Mouse (Mus musculus): Measurements from ENCODE around the gene Homez. TPM values are rescaled to one million over a fixed set of nuclear protein-coding genes. Genes with fewer than 3 reads are reported as not detected.
A peak's percentile ranks its signal among the peaks of the same experiment; 100 is the strongest.

The Homez gene
- polyA plus RNA-seq, 1 experiment, result 5.9 TPM

GRCm38 (mm10) chr14:54875844-54876538 lies 5.2 kb upstream of the Homez start:
- no peaks in the 10 kb centered on the region for H3K36me3 ChIP-seq (ENCODE audit: control insufficient read depth, insufficient read depth, low read length)
- H3K27ac ChIP-seq (ENCODE audit: control insufficient read depth, insufficient read depth, low read length), result no peak overlapping the region
- DNase-seq, result no peak
- no peak for TF ChIP-seq POLR2A (IDR thresholded peaks at IDR 0.05; ENCODE audit: control insufficient read depth, extremely low read depth, insufficient read depth, low read length, poor library complexity)
- TF ChIP-seq CTCF (IDR thresholded peaks at IDR 0.05; ENCODE audit: borderline replicate concordance, control insufficient read depth, extremely low read depth, insufficient read depth, low read length, poor library complexity), result no peak
- H3K4me1 ChIP-seq (replicated peaks; ENCODE audit: control insufficient read depth, insufficient read depth, low read length), result peaks cover 8% of the 10 kb centered on the region
- 8% methylated on average over 36 of the region's 36 CpGs for WGBS
- H3K27me3 ChIP-seq (ENCODE audit: control insufficient read depth, insufficient read depth, low read length), result no peaks in the 10 kb centered on the region; the same call in 1 of the 2 replicates
- H3K4me3 ChIP-seq (ENCODE audit: control insufficient read depth, insufficient read depth, low read length), result peak overlapping the region; percentile 56

- TF ChIP-seq CTCF (IDR thresholded peaks at IDR 0.05; ENCODE audit: borderline replicate concordance, control insufficient read depth, extremely low read depth, insufficient read depth, low read length, poor library complexity) (no peak), POLR2A (IDR thresholded peaks at IDR 0.05; ENCODE audit: control insufficient read depth, extremely low read depth, insufficient read depth, low read length, poor library complexity) (no peak)
- Histone ChIP-seq H3K4me1 (replicated peaks; ENCODE audit: control insufficient read depth, insufficient read depth, low read length) (peaks cover 8% of the 10 kb centered on the region), H3K36me3 (ENCODE audit: control insufficient read depth, insufficient read depth, low read length) (no peaks in the 10 kb centered on the region), H3K27ac (ENCODE audit: control insufficient read depth, insufficient read depth, low read length) (no peak overlapping the region), H3K4me3 (ENCODE audit: control insufficient read depth, insufficient read depth, low read length) (no peak overlapping the region), H3K27me3 (ENCODE audit: control insufficient read depth, insufficient read depth, low read length) (no peaks in the 10 kb centered on the region; the same call in 1 of the 2 replicates)
- DNase-seq, result no peak
- 97% methylated on average over 3 of the region's 3 CpGs for WGBS
These were observed 3.4 kb upstream of the Homez start for GRCm38 (mm10) chr14:54874165-54874564.

GRCm38 (mm10) chr14:54868026-54868425 lies 2.7 kb downstream of the Homez start:
- H3K4me3 ChIP-seq (ENCODE audit: control insufficient read depth, insufficient read depth, low read length), result no peak overlapping the region
- DNase-seq, result no peak
- TF ChIP-seq POLR2A (IDR thresholded peaks at IDR 0.05; ENCODE audit: control insufficient read depth, extremely low read depth, insufficient read depth, low read length, poor library complexity), result no peak
- TF ChIP-seq CTCF (IDR thresholded peaks at IDR 0.05; ENCODE audit: borderline replicate concordance, control insufficient read depth, extremely low read depth, insufficient read depth, low read length, poor library complexity), result no peak
- no peak overlapping the region for H3K27ac ChIP-seq (ENCODE audit: control insufficient read depth, insufficient read depth, low read length)
- 73% methylated on average over 4 of the region's 4 CpGs for WGBS
- no peaks in the 10 kb centered on the region for H3K36me3 ChIP-seq (ENCODE audit: control insufficient read depth, insufficient read depth, low read length)
- 0 out of 2 replicates have a peak, but pooled peaks cover 9% of the 10 kb centered on the region for H3K4me1 ChIP-seq (replicated peaks; ENCODE audit: control insufficient read depth, insufficient read depth, low read length)
- no peaks in the 10 kb centered on the region for H3K27me3 ChIP-seq (ENCODE audit: control insufficient read depth, insufficient read depth, low read length)

- H3K4me1 ChIP-seq (replicated peaks; ENCODE audit: control insufficient read depth, insufficient read depth, low read length), result 0 out of 2 replicates have a peak, but pooled peaks cover 9% of the 10 kb centered on the region
- no peak overlapping the region for H3K4me3 ChIP-seq (ENCODE audit: control insufficient read depth, insufficient read depth, low read length)
- no peaks in the 10 kb centered on the region for H3K36me3 ChIP-seq (ENCODE audit: control insufficient read depth, insufficient read depth, low read length)
- TF ChIP-seq CTCF (IDR thresholded peaks at IDR 0.05; ENCODE audit: borderline replicate concordance, control insufficient read depth, extremely low read depth, insufficient read depth, low read length, poor library complexity), result peak; percentile 69; the same call in 1 of the 2 replicates
- no peak for TF ChIP-seq POLR2A (IDR thresholded peaks at IDR 0.05; ENCODE audit: control insufficient read depth, extremely low read depth, insufficient read depth, low read length, poor library complexity)
- no peak overlapping the region for H3K27ac ChIP-seq (ENCODE audit: control insufficient read depth, insufficient read depth, low read length)
- whole genome bisulfite sequencing, result 76% methylated on average over 5 of the region's 5 CpGs
- H3K27me3 ChIP-seq (ENCODE audit: control insufficient read depth, insufficient read depth, low read length), result no peaks in the 10 kb centered on the region
- DNase-seq, result peak; percentile 38
These were observed 3.8 kb downstream of the Homez start for GRCm38 (mm10) chr14:54866936-54867335.

GRCm38 (mm10) chr14:54866268-54866667 lies 4.5 kb downstream of the Homez start:
- Histone ChIP-seq H3K27me3 (ENCODE audit: control insufficient read depth, insufficient read depth, low read length) (no peaks in the 10 kb centered on the region), H3K27ac (ENCODE audit: control insufficient read depth, insufficient read depth, low read length) (no peak overlapping the region), H3K4me3 (ENCODE audit: control insufficient read depth, insufficient read depth, low read length) (no peak overlapping the region), H3K36me3 (ENCODE audit: control insufficient read depth, insufficient read depth, low read length) (no peaks in the 10 kb centered on the region), H3K4me1 (replicated peaks; ENCODE audit: control insufficient read depth, insufficient read depth, low read length) (0 out of 2 replicates have a peak, but pooled peaks cover 9% of the 10 kb centered on the region)
- WGBS, result 52% methylated on average over 3 of the region's 3 CpGs
- DNase-seq, result no peak
- TF ChIP-seq POLR2A (IDR thresholded peaks at IDR 0.05; ENCODE audit: control insufficient read depth, extremely low read depth, insufficient read depth, low read length, poor library complexity) (no peak), CTCF (IDR thresholded peaks at IDR 0.05; ENCODE audit: borderline replicate concordance, control insufficient read depth, extremely low read depth, insufficient read depth, low read length, poor library complexity) (no peak)

- TF ChIP-seq POLR2A (IDR thresholded peaks at IDR 0.05; ENCODE audit: control insufficient read depth, extremely low read depth, insufficient read depth, low read length, poor library complexity), result no peak
- no peak for TF ChIP-seq CTCF (IDR thresholded peaks at IDR 0.05; ENCODE audit: borderline replicate concordance, control insufficient read depth, extremely low read depth, insufficient read depth, low read length, poor library complexity)
- WGBS, result 87% methylated on average over 5 of the region's 5 CpGs
These were observed 5.1 kb downstream of the Homez start for GRCm38 (mm10) chr14:54865626-54866025.

More at GRCm38 (mm10) chr14:54865626-54866025, 5.1 kb downstream of the Homez start:
- Histone ChIP-seq H3K27me3 (ENCODE audit: control insufficient read depth, insufficient read depth, low read length) (no peaks in the 10 kb centered on the region), H3K4me3 (ENCODE audit: control insufficient read depth, insufficient read depth, low read length) (no peak overlapping the region), H3K36me3 (ENCODE audit: control insufficient read depth, insufficient read depth, low read length) (no peaks in the 10 kb centered on the region), H3K27ac (ENCODE audit: control insufficient read depth, insufficient read depth, low read length) (no peak overlapping the region), H3K4me1 (replicated peaks; ENCODE audit: control insufficient read depth, insufficient read depth, low read length) (0 out of 2 replicates have a peak, but pooled peaks cover 9% of the 10 kb centered on the region)
- DNase-seq, result no peak

All from thymus, adult 2 months (tissue).